Mouse (Mus musculus) thymus, adult 2 months (tissue): ENCODE data around the gene Gm47841.

ENCODE experiments used
- CTCF ChIP-seq: fragments of 200-500 bp; IDR thresholded peaks from 2 replicates; pipeline ENCODE4 v1.5.1; 2012; ENCODE audit warnings: mild to moderate bottlenecking, control low read depth, low read length, moderate library complexity, borderline replicate concordance; ENCODE audit not compliant: control insufficient read depth, poor library complexity, insufficient read depth; ENCODE audit errors: extremely low read depth
- POLR2A ChIP-seq: fragments of 200-500 bp; IDR thresholded peaks from 2 replicates; pipeline ENCODE4 v1.6.1; 2012; ENCODE audit warnings: mild to moderate bottlenecking, low read length, control low read depth, moderate library complexity; ENCODE audit not compliant: control insufficient read depth, poor library complexity, insufficient read depth; ENCODE audit errors: extremely low read depth

- TF ChIP-seq POLR2A (no peak), CTCF (no peak)
These were observed 7.5 kb downstream of the Gm47841 start for GRCm38 (mm10) chr15:101039651-101040050.
